Mouse (Mus musculus): ENCODE results near the gene Vmn2r23. TPM values are rescaled to one million over a fixed set of nuclear protein-coding genes. Genes with fewer than 3 reads are reported as not detected.
"Not testable (repeated sequence)": the region's sequence is repeated elsewhere in the genome, so short reads cannot be mapped to it uniquely, and the experiment has no call there.

Vmn2r23 gene
- not detected in 2 replicates for polyA plus RNA-seq (2012)

GRCm38 (mm10) chr6:123702370-123702769 lies at the start of gene Vmn2r23:
TSS of gene Vmn2r23 (plus strand) at chr6:123702670.
- H3K9me3 ChIP-seq (ENCODE audit: control insufficient read depth, low read length): no peaks in the 10 kb centered on the region
- no peaks in the 10 kb centered on the region for H3K36me3 ChIP-seq (ENCODE audit: control insufficient read depth)
- TF ChIP-seq GATA1 (IDR thresholded peaks at IDR 0.05; ENCODE audit: low read length): no peak
- TF ChIP-seq TAL1 (IDR thresholded peaks at IDR 0.05; ENCODE audit: low read length): no peak
- H3K4me3 ChIP-seq (replicated peaks): no peak within 1 kb of the TSS
- H3K4me1 ChIP-seq (ENCODE audit: control insufficient read depth): no peaks in the 10 kb centered on the region
- no peaks in the 10 kb centered on the region for H3K27me3 ChIP-seq (ENCODE audit: control insufficient read depth)

GRCm38 (mm10) chr6:123657040-123657439 lies 45.4 kb upstream of the Vmn2r23 start:
- H3K4me3 ChIP-seq (replicated peaks): no peak overlapping the region
- H3K27me3 ChIP-seq (ENCODE audit: control insufficient read depth): no peaks in the 10 kb centered on the region
- H3K4me1 ChIP-seq (ENCODE audit: control insufficient read depth): no peaks in the 10 kb centered on the region
- no peaks in the 10 kb centered on the region for H3K36me3 ChIP-seq (ENCODE audit: control insufficient read depth)
- H3K9me3 ChIP-seq (ENCODE audit: control insufficient read depth, low read length): no peaks in the 10 kb centered on the region
- TF ChIP-seq GATA1 (IDR thresholded peaks at IDR 0.05; ENCODE audit: low read length) (no peak), TAL1 (IDR thresholded peaks at IDR 0.05; ENCODE audit: low read length) (no peak)

GRCm38 (mm10) chr6:123696639-123697038 lies 5.8 kb upstream of the Vmn2r23 start:
- H3K27me3 ChIP-seq (ENCODE audit: control insufficient read depth); H3K4me3 ChIP-seq (replicated peaks); H3K36me3 ChIP-seq (ENCODE audit: control insufficient read depth); H3K4me1 ChIP-seq (ENCODE audit: control insufficient read depth); H3K9me3 ChIP-seq (ENCODE audit: control insufficient read depth, low read length): not testable (repeated sequence)

- no peak overlapping the region for H3K4me3 ChIP-seq (replicated peaks)
- H3K27me3 ChIP-seq (ENCODE audit: control insufficient read depth): no peaks in the 10 kb centered on the region
- H3K9me3 ChIP-seq (ENCODE audit: control insufficient read depth, low read length): no peaks in the 10 kb centered on the region
- no peaks in the 10 kb centered on the region for H3K36me3 ChIP-seq (ENCODE audit: control insufficient read depth)
- no peak for TF ChIP-seq TAL1 (IDR thresholded peaks at IDR 0.05; ENCODE audit: low read length)
- TF ChIP-seq GATA1 (IDR thresholded peaks at IDR 0.05; ENCODE audit: low read length): no peak
- no peaks in the 10 kb centered on the region for H3K4me1 ChIP-seq (ENCODE audit: control insufficient read depth)
These were observed 5.3 kb upstream of the Vmn2r23 start for GRCm38 (mm10) chr6:123697213-123697612.

DNA sequence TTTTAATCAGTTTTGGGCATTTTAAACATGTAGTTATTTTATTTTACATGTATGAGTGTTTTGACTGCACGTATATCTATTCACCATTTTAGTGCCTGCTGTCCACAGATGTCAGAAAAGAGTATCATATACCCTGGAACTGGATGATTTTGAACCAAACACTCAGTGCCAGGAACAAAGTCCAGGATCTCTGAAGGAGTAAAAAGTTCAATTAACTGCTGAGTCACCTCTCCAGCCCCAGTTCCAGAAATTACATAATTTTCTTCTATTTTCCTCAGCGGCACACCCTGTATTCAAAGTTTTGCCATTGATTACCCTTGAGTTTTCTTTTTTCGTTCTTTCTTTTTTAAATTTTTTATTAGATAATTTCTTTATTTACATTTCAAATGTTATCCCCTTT lies 67.6 kb downstream of the Vmn2r23 start:
- H3K9me3 ChIP-seq (ENCODE audit: control insufficient read depth, low read length): no peaks in the 10 kb centered on the region
- no peaks in the 10 kb centered on the region for H3K36me3 ChIP-seq (ENCODE audit: control insufficient read depth)
- H3K27me3 ChIP-seq (ENCODE audit: control insufficient read depth): no peaks in the 10 kb centered on the region
- H3K4me1 ChIP-seq (ENCODE audit: control insufficient read depth): no peaks in the 10 kb centered on the region
- H3K4me3 ChIP-seq (replicated peaks): no peak overlapping the region
- TF ChIP-seq GATA1 (IDR thresholded peaks at IDR 0.05; ENCODE audit: low read length): no peak
- no peak for TF ChIP-seq TAL1 (IDR thresholded peaks at IDR 0.05; ENCODE audit: low read length)

GRCm38 (mm10) chr6:123778579-123778978 lies 76.1 kb downstream of the Vmn2r23 start, which contains the start of gene Vmn2r24:
TSS of gene Vmn2r24 (plus strand) at chr6:123778879.
- Histone ChIP-seq H3K4me3 (replicated peaks) (no peak within 1 kb of the TSS), H3K27me3 (ENCODE audit: control insufficient read depth) (no peaks in the 10 kb centered on the region), H3K4me1 (ENCODE audit: control insufficient read depth) (no peaks in the 10 kb centered on the region), H3K36me3 (ENCODE audit: control insufficient read depth) (no peaks in the 10 kb centered on the region), H3K9me3 (ENCODE audit: control insufficient read depth, low read length) (no peaks in the 10 kb centered on the region)
- TF ChIP-seq GATA1 (IDR thresholded peaks at IDR 0.05; ENCODE audit: low read length): no peak
- no peak for TF ChIP-seq TAL1 (IDR thresholded peaks at IDR 0.05; ENCODE audit: low read length)

DNA sequence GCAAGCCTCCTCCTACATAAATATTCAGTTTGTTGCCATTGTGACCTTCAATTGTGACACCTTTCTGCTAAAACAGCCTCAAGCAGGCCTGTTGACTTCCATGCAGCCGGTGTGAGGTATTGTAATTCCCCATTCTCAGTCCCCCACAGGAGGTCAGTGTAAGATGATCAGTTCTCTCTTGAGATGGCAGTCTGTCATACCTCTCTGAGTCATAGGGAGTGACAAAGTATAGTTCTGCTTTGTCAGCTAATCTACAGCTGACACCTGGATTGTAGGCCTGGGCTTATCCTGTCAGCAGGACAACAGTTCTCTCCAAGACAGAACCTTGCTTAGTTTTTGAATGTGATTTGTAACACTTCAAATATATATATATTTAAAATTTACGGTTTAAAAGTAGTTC lies 82.4 kb downstream of the Vmn2r23 start:
- no peaks in the 10 kb centered on the region for H3K4me1 ChIP-seq (ENCODE audit: control insufficient read depth)
- TF ChIP-seq GATA1 (IDR thresholded peaks at IDR 0.05; ENCODE audit: low read length) (no peak), TAL1 (IDR thresholded peaks at IDR 0.05; ENCODE audit: low read length) (no peak)
- H3K27me3 ChIP-seq (ENCODE audit: control insufficient read depth): no peaks in the 10 kb centered on the region
- H3K4me3 ChIP-seq (replicated peaks): no peak overlapping the region
- no peaks in the 10 kb centered on the region for H3K9me3 ChIP-seq (ENCODE audit: control insufficient read depth, low read length)
- no peaks in the 10 kb centered on the region for H3K36me3 ChIP-seq (ENCODE audit: control insufficient read depth)

DNA sequence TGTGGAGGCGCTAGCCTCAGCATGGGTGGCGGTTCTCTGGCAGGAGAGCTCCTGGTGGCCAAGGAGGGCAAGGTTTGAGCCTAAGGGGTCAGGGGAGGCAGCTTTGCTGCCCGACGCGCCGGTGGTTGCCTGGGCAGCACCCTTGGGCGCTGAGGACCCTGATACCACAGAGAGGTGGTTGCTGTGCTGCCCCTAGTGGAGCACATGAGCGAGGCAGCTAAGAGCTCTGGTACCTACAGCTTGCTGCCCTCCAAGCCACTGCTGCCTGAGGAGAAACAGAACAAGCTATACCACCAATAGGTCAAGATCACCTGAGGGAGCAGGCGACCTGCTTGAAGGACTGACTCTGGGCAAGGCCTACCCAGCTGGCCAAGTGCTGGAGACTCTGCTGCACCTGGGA lies 91.3 kb downstream of the Vmn2r23 start:
- Histone ChIP-seq H3K4me3 (replicated peaks) (no peak overlapping the region), H3K27me3 (ENCODE audit: control insufficient read depth) (no peaks in the 10 kb centered on the region), H3K4me1 (ENCODE audit: control insufficient read depth) (no peaks in the 10 kb centered on the region), H3K9me3 (ENCODE audit: control insufficient read depth, low read length) (peaks cover 5% of the 10 kb centered on the region), H3K36me3 (ENCODE audit: control insufficient read depth) (no peaks in the 10 kb centered on the region)
- TF ChIP-seq TAL1 (IDR thresholded peaks at IDR 0.05; ENCODE audit: low read length) (no peak), GATA1 (IDR thresholded peaks at IDR 0.05; ENCODE audit: low read length) (no peak)

Other genes starting within 250 kb of the Vmn2r23 start
- not detected in 2 replicates for gene Vmn2r21, start 169.3 kb upstream of the Vmn2r23 start, polyA plus RNA-seq (2012)
- 0.01 TPM in 1 of 2 replicates, not detected in the other for gene Vmn2r22, start 51.9 kb upstream of the Vmn2r23 start, polyA plus RNA-seq (2012)
- gene Vmn2r24, start 76.2 kb downstream of the Vmn2r23 start, polyA plus RNA-seq (2012): not detected in 2 replicates
- gene Vmn2r25, start 150.8 kb downstream of the Vmn2r23 start, polyA plus RNA-seq (2012): not detected in 2 replicates